Mouse (Mus musculus): ENCODE results near the gene Lrmda.

GRCm38 (mm10) chr14:22826825-22827224 is 807.3 kb downstream of the Lrmda start:
- no peak for TF ChIP-seq CTCF (IDR thresholded peaks at IDR 0.05; ENCODE audit: borderline replicate concordance, insufficient read depth, low read length)
- no peak for TF ChIP-seq POLR2A (IDR thresholded peaks at IDR 0.05; ENCODE audit: low read depth, low read length)
